Mouse (Mus musculus) layer of hippocampus, adult 8-10 months (tissue): Measurements from ENCODE around the gene Grin2c. TPM values are rescaled to one million over a fixed set of nuclear protein-coding genes. Genes with fewer than 3 reads are reported as not detected.

Experiments
- DNase-seq, 2 experiments: peaks; one replicate each; pipeline ENCODE4 v3.0.0; 2022; ENCODE audit warnings: low spot score in 2 of 2
- total RNA-seq, 4 experiments: library from RNA; stranded (reverse); gene quantifications; 2 replicates each; pipeline ENCODE4 v1.2.4; 2022

Gene Grin2c
- total RNA-seq: 10 to 100 TPM; 42.3 to 48.8 (median 44.6) TPM

DNA sequence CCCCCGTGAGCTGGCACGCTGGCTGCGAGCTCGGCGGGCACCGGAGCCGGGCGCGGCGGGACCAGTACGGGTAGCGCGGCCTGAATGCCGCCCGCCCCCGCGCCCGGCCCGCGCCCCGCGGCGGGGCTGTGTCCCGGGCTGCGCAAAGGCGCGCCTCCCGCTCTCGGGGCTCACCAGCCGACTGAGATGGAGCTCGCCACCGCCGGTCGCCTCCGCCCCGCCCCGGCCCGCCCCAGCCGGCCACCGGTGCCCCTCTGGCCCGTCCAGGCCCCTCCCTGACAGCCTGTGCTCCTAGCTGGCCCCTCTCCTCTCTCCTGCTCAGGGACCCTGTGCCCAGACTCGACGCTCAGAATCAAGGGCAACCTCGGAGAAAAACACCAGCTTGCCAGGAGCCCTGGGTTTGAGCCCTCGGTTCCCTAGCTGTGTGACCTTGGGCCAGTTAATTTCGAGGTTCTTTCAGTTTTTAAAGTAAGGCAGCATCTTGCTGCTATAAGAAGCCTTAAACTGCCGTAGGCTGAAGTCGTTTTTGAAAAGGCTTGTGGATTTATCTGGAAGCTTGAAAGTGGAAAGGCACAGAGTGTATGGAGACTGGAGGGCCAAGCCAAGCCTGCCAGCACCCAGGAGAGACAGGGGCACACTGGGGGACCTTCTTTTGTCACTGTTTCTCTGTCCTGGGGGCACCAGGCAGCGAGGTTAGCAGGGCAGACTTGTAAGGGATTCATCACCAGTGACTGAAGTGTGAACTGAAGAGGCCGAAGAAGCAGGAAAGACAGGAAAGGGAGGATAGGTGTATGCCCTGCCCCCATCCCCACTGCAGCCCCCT is at the start of gene Grin2c:
Gene Grin2c (minus strand): TSS at position 183 of the 823 bp plus-strand sequence.
- no peak for DNase-seq

- no peak for DNase-seq
Measured at GRCm38 (mm10) chr11:115314249-115314648, 47.2 kb upstream of the Grin2c start.

DNA sequence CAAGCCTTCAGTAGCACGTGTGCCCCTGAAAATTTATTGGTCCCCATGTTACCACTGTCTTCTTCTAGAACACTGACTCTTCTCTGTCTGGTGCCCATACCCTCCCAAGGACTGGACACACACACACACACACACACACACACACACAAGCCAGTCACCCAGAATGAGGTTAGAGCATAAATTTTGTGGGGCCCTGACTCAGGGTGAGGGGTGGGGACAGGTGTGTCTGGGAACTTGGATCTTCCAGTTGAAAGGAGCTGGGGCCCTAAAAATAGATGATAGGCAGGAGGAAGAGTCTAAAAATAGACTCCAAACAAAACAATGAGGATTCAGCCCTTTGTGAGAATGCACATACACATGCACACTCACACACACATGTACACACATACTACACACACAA is 41.7 kb upstream of the Grin2c start:
- no peak for DNase-seq

GRCm38 (mm10) chr11:115306863-115307262 is 39.8 kb upstream of the Grin2c start, which contains the start of gene Otop2:
Gene Otop2 (plus strand): TSS chr11:115307163.
- DNase-seq: no peak

DNA sequence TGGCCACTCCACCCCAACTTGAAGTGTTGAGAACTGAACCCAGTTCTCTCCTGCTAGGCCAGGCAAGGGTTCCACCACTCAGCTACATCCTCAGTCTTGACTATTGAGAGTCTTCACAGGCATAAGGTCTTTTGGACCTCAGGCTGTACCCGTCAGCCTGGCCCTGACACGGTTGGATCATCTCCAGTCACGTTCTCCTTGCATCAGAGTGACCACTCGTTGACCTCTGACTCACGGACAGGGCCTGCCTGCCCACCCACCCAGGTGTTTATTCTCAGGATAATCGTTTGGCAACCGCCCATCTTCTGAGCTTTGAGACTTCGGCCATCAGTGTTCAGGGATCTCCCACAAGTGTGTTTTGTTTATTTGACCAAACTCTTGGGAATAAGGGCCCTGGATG is 36.1 kb upstream of the Grin2c start:
- DNase-seq: no peak

GRCm38 (mm10) chr11:115301351-115301750 is 34.3 kb upstream of the Grin2c start:
- no peak for DNase-seq

DNA sequence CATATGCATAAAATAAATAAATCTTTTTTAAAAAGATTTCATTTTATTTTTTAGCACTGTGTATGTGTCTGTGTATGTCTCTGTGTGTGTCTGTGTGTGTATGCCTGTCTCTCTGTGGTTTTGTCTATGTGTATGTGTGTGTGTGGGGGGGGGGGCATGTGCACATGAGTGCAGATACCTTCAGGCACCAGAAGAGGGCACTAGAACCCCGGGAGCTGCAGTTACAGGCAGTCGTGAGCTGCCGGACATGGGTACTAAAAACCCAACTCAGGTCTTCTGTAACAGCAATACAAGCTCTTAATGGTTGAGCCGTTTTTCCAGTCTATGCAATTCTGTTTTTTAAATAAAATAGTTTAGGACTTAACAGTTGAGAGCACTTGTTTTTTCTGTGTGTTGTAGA is 33.7 kb upstream of the Grin2c start:
- DNase-seq: no peak

DNA sequence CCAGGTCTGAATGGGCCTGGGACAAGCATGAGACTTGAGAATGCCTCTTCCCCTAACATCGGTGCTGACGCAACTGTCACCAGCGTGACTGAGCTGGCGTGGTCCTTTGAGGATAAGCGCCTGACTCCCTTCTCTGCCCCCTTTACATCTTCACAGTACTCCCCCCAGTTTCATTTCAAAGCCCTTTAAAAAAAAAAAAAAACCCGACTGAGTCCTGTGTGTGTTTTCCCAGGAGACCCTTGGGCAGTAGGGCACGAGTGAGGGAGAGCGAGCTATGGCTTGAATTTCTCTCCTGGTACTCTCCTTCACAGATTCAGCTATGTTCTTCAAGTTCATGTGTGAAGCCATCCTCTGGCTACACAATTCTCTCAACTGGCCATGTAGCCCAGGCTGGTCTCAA is 31.1 kb upstream of the Grin2c start:
- DNase-seq: no peak

GRCm38 (mm10) chr11:115297214-115297826 is 30.3 kb upstream of the Grin2c start, which contains the start of gene Fads6:
Gene Fads6 (minus strand): TSS chr11:115297663.
- DNase-seq: peak; percentile 73 to 82

GRCm38 (mm10) chr11:115296471-115297210 is 29.6 kb upstream of the Grin2c start:
- DNase-seq: no peak

DNA sequence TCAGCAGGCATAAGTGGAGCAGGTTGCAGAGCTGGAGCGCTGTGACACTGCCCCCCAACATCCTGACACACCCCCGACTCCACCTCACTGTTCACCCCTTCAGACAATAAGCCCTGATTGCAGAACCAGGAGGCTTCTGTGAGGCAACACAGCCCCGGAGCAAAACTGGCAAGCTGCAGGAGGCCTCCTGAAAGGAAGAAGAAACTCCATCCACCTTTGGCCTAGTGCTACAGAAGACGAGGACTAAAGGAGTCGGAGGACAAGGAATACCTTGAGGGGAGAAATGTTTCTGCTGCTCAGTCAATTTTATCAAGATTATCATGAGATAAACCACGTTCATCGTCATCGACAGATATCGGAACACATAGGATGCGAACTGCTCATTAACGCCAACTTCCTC is 28.9 kb upstream of the Grin2c start:
- DNase-seq: no peak

DNA sequence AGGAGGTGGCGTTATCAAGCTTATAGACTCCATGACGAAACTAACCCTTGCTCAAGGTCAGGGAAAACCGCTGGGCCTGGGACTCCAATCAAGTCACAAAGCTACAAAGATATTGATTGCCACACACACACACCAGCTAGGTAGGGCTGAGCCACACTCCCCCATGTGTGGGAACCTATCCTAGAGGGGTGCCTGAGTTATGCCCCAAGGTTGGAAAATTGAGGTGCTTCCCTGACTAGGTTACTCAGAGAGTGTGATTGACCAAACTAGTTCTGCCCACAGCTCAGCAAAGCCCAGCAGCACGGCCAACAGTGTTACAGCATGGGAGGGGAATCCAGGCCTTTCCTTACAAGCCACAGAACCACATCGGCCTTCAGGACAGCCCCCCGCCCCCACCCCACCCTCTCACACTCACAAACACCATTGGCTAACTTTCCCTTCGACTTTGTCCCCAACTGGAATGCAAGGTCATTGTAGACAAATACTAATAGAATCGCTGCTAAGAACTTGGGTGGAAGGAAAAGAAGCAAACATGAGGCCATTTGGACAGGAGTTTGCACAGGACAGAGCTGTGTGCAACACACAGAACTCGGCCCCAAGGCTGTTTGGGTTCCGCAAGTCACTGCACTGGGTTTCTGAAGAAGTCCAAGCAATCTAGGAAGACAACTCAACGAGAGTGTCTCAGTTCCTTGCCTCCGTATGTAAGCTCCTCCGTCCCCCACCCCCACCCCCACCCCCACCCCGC is 25.8 kb upstream of the Grin2c start:
- no peak for DNase-seq

DNA sequence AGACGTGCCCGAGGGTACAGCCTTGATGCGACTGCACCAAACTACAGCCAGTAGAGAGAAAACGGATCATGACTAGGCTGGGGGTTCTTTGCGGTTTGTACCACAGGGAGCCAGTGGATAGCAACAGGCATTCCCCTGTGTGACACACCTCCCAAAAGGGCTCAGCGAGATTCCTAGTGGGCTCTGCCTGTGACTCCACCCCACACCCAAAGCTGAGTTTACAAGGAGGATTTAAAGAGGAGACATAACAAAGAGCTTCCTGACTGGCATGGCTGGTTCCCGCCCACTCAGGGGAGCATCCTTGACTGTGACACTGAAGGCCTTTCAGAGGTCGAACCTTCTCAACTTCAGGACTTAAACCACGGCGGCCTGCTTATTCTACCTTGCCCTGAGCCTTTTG is 24.5 kb upstream of the Grin2c start:
- DNase-seq: no peak

DNA sequence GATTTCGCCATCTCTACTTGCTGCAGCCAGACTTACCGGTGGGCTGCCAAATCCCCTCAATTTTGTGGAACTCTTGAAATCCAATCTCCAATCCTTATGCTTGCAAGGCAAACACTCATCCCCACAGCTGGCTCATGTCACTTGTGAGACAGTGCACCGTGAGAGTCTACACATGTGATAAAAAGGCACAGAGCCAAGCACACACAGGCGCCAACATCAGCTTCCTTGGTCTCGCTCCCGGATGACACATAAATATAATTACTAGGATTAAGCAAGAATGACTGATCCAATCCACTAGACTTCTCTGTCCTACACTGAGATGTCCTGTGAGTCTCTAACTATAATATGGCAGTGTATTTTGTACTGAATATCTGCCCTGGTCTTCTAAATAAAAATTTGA is 23.9 kb upstream of the Grin2c start:
- no peak for DNase-seq

- no peak for DNase-seq
Measured at GRCm38 (mm10) chr11:115290314-115290713, 23.3 kb upstream of the Grin2c start.

DNA sequence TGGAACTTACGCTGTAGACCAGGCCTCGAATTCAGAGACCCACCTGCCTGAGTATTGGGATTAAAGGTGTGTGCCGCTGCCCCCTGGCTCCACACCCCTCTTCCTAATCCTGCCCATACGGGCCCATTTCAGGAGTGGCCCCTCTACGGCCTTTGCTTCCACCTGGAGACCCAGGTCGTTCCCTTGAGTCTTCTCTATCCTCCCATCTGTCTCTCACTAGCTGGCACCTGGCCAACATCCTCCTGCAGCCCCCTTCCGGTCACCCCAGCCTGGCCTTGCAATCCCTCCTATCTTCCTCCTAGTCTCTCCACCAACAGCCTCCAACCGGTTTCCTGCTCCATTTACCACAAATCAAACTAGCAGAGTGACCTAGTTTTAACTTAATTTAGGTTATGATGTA is 22.8 kb upstream of the Grin2c start:
- no peak for DNase-seq

GRCm38 (mm10) chr11:115288305-115288704 is 21.3 kb upstream of the Grin2c start:
- no peak for DNase-seq

DNA sequence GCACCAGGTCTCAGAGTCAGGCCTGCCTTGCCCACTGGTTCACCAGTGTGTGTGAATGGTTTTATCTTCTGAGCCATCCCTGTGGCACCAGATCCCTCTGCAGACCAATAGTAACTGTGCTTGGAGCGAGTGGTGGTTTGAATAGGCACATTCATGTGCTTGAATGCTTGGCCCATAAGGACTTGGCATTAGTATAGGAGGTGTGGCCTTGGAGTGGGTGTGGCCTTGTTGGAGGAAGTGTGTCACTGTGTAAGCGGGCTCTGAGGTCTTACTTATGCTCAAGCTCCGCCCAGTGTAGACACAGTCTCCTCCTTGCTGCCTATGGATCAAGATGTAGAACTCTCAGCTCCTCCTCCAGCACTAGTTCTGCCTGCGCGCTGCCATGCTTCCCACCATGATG is 20.3 kb upstream of the Grin2c start:
- DNase-seq: peak in 1 of 2 experiments; percentile 63

DNA sequence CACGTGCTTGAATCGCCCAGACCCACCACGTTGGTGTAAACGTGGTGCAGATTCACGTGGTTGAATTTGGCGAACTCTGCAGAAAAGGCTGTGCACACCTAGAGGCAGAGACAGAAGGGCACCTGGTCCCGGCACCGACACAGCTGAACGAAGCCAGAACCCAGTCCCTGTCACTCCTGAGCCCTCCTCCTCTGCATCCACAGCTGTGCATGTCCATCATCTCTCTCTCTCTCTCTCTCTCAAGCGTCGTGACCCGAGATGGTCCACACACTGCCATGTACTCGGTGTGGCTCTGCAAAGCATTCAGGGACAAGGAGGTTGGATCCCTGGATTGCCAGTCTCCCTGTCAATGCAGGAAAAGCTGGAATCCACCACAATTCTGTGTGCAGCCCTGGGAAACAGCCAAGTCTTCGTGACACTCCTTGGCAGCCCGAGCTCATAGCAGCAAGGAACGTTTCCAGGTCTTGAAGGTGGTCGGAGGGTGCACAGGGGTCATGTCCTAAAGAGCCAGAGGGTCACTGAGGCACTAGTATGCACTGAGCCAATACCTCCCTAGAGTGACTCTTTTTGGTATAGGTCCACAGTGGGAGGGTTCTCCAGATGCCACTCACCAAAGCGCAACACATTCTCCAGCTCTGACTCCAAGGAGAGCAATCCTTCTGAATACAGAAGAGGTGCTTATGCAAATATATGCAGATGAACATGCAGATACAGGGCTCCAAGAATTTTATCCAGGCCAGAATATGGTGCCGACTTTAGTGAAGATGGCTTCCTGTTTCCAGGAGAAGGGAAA is 19.4 kb upstream of the Grin2c start:
- DNase-seq: no peak

DNA sequence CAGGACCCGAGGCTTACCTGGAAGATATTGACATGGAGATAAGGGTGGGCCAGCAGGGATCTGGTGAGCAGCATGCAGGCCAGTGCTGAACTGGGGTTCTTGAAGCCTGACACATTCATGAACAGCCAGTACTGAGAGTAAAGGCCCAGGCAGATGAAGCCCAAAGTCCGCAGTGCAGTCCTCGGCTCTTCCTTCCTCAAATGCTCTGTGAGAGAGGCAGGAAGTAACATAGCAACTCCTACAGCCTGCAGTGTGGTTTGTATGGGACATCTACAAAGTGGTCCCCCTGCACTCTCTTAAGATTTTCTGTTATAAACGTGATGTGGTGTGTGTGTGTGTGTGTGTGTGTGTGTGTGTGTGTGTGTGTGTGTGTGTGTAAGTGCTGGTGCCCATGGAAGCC is 18.2 kb upstream of the Grin2c start:
- DNase-seq: no peak
